Mouse (Mus musculus) kidney, adult 9 months (tissue): ENCODE measurements around the gene Cdc42ep4.
A peak's percentile ranks its signal among the peaks of the same experiment; 100 is the strongest.

Experiments
- DNase-seq: peaks from one replicate; pipeline ENCODE4 v3.0.0; 2022

Cdc42ep4 gene

DNA sequence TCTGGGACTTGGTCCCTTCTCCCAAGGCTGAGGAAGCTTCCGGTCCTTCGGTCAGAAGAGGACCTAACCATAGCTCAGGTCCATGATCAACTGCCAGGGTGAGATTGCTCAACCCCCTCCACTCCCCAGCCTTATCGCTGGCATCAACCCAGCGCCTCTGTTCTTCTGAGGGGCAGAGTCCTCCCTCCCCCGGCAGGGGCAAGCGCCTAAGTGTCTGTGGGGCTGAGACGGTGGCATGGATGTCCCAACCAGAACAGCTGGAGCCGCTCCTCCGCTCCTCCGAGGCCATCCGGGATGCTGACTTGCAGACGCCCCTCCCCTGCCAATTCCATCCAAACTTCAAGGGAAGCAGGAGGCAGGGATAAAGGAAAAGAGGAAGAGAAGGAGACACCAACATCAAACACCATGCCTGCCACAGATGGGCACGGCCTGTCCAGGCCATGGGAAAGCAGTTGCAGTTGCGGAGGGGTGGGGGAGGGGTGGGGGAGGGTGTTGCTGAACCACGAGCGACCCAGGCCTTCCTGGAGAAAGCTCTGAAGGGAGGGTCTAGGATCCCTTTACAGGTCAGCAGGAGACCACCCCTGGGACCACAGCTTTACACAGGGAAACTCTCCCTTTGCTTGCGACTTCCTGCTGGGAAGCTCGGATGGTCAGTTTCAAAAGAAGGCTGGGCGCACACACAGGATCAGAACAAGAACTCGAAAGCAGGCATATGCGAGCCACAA, 2.7 kb downstream of the Cdc42ep4 start:
- DNase-seq: peak; percentile 40

DNA sequence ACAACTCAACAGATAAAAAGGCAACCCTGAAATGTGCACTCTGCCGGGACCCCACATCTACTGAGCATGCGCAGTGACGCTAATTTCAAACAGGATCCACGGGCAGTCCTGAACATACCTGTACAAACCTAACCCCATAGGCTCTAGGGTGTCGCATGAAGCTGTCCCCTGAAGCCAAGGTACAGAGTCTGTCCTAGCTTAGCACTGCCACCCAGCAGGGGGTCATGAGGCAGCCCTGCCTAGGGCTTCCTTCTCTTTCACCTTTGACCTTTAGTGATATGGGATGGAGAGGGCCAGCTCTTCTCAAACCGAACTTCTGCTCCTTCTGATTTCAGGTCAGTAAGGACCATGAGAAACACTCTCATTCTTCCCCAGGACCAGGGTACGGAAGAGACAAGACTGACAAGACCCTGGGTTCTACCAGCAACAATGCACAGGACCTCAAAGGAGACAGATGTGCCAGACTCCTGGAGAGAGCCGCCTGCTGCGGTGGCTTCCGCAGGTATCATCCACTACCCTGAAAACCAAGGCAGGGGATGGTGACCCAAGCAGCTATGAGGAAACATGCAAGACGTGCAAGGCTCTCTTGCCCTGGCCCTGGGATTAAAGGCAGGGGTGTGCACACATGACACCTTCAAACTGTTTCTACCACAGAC, 3.8 kb downstream of the Cdc42ep4 start:
- no peak for DNase-seq

DNA sequence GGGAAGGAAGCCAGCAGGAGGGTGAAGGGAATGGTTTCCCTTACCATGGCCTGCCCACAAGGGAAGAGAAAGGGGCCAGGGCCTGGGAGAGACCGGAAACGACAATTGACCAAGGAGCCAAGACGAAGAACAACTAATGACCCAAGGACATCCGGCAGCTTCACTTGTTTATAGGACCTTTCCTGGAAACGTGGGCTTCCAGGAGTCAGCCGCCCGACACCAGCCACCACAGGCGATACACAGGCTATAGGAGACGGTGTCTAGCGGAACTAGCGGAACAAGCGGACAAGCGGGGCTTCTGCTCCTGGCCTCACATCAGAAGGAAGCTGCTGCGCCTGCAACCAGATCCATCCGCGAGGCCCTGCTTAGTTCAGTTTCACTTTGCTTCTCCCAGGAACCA, 4.6 kb downstream of the Cdc42ep4 start:
- DNase-seq: peak; percentile 73

DNA sequence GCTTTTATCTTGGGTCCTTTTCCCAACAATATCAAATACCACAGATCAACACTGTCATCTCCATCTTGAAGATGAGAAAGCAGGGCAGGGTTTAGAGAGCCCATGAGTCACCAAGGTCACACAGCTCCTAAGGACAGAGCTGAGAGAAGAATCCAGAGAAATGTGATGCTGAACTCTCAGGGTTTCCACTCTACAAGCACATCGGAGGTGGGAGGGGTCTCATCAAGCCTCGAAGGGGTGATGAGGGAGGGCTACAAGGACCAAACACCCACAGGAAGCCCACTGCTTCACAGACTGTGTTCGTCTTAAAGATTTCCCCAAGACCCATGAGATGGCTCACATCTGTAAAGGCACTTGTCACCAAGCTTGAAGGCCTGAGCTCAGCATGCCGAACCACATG, 5.7 kb downstream of the Cdc42ep4 start:
- DNase-seq: no peak

DNA sequence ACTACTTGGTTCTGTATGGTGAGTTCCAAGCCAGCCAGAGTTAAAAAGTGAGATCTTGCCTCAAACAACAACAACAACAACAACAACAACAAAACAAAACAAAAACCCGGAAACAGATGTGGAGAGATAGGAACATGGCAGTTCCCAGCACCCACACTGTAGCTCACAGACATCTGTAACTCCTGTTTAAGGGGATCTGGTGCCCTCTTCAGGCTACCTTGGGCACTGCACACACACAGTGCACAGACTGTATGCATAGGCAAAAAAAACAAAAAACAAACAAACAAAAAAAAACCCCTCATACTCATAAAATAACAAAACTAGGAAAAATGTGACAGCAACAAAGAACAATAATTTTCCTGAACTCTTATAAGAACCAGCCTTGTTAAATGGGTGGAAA, 8.7 kb downstream of the Cdc42ep4 start:
- no peak for DNase-seq

DNA sequence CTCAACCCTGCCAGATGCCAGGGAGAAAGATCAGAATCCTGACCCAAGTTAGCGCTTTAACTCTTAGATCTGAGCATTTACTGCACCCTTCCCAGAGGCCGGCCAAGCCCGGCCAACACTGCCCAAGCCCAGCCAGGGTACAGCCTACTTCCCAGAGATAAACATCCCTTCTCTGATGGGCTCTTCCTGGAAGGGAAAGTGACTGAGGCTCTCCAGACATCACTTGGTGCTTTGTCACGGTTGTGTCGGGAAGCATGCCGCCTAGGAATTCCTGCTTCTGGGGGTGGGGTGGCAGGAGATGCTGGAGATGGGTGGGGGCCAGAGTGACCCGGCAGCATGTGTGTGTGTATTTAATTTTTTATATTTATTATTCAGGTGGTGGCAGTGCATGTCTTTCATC, 11.6 kb downstream of the Cdc42ep4 start:
- DNase-seq: peak; percentile 31

DNA sequence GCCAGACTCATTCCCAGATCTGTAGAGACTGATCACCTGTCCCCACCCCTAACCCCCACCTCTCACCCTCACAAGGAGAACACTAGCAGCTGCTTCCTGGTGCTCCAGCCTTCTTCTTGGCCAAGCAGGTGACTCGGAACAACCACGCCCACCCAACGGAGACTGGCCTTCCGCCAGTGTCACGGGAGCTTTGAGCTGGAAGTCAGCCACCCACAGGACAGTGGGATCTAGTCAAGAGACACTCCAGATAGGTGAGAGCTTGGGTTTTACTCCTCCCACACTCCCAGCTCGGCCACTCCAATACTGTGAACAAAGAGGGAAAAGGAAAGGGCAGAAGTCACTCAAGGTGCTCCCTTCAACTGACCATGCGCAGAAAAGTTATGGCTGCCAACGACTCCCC, 12.5 kb downstream of the Cdc42ep4 start:
- peak; percentile 92 for DNase-seq

DNA sequence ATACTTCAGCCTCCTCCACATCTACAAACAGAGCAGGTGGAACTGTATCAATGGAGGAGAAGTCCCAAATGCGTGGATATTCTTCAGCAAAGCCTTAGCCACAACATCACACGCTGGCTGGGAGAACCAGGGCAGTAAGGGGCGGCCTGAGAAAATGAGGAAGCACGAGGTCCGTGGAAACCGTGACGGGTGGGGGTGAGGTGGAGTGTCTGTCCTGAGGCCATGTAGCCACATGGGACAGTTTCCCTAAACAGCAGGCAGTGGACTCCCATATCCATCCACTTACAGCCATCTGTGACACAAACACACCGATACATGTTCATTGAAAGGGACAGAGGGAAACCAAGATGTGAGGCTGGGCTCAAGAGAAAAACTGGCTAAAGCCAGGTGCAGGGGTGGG, 13.8 kb downstream of the Cdc42ep4 start:
- DNase-seq: no peak

DNA sequence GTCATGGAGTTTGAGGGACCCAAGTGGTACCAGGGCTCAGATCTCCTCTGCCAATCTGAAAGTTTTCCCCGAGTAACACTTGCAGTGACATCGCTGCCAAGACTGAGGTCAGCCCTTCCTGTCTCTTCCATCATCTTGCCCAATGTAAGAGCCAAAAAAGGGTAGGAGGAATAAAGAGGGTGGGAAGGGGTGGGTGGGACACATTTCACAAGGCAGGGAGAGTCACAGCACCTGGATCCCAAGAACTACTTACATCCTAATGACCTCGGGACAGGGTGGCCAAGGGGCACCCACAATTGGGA, 14.2 kb downstream of the Cdc42ep4 start:
- no peak for DNase-seq

DNA sequence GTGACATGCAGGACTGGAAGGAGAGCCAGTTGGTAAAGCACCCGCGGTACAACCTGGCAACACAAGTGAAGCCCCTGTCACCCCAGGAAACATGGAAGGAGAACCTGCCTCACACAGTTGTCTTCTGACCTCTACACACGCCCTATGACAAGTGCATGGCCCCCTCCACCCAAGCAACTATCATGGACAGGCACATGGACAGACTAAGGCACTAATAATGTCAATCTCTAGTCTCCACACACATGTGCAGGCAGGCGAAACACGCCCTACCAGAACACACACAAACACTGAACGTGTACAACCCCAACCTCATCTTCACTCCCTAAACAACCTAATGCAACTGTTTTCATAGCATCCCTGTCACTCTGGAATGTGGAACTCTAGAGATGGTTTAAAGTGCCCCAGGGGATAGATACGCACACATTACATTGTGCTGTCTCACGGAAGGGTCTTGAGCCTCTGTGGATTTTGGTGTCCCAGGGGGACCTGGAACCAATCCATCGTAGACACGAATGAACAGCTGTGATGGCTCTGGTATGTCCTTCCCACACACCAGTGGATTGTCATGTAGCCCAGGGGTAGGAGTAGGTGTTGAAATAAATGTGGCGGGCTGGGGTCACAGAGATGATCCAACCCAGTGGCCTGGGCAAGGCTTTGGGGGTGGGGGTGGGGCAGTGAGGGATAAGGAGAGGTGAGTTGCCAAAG, 14.7 kb downstream of the Cdc42ep4 start:
- no peak for DNase-seq

DNA sequence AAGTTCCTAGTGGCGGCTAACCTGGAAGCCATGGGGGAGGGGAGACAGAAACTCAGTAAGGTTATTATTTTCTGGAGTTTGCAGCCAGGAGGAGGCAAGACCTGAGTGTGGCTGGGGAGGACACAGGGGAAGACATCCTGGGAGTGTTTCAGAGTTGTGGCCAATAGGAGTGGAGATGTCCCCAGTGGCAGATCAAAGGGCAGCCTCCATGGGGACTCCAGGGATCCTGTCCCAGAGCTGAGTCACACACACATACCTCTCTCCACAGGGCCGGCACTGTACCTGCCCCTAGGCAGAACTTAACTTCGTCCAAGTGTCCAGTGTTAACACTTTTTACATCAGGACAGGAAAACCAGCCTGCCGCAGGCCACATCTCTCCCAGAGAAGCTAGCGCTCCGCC, 16.5 kb downstream of the Cdc42ep4 start:
- DNase-seq: peak; percentile 59

DNA sequence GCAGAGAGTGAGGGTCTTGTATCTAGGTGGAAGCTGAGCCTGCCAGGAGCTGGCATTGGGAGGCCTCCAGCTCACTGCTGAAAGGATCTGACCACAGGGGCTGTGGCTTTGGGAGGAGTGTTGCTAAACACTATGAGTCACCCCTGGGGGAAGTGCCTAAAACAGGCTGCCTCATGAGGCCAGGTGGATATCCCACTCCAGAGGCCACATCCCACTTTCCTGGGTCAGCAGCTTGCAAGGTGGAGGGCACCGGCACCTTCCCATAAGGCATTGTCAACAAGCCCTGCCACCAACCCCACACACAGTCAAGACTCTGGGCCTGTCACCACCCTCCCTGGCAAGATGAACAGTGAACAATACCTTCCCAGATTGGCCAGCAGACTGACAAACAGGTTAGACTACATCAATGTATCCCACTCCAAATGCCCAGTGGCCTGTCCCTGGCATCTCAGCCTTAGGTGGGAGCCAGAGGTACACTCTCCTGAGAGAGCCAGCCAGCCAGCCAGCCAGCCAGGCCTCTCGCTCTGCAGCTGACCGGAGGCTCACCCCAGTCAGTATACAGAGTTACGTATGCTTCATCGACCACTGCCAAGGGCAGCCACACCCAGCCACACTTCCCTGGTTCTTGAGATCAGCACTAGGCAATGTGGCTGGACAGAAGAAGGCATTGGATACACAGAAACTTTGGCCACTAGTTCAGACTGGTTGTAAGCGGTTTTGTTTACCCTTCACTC, 17.9 kb downstream of the Cdc42ep4 start:
- peak; percentile 52 for DNase-seq

DNA sequence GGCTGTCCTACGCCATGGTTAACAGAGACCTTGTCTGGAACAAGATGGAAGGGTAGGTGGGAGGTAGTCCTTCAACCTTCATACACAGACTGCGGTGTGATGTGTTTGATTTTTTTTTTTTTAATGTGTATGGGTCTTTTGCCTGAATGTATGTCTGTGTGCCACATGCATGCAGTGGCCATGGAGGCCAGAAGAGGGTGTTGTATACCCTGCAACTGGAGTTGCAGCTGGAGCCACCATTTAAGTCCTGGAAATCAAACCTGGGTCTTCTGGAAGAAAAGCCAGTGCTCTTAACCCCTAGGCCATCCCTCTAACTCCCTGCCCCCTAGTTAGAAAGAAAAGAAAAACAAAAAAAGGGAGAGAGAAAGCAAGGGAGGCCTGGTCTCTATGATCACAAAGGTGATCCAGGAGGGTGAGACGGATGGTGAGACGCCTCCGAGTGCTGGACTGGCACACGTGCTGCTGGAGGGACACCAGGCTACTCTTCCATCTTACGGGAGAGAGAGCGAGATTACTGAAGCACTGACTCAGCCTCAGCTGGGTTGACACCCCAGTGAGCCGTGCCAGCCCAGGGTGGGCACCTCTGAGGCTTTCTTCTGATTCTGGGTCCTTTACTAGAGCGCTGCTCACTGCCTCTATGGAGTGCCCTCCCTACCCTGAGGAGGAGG, 19.6 kb downstream of the Cdc42ep4 start:
- DNase-seq: no peak

DNA sequence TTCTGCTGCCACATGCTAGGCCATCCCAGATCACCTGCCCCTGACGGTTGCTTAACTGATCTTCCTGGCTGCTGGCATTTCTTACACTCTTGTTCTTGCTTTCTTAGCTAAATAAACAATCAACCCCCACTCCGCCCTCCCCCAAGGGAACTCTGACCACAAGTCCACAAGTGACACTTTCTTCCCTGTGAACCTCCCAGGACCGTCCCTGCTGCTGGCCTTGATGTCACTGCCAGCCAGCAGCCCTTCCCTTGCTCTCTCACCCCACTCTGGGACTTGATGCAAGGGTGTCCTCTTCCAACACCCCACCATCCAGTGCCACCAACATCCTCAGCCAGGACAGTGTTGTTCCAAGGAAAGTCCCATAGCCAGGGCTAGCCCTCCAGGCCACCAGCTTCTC, 20.8 kb downstream of the Cdc42ep4 start:
- peak; percentile 42 for DNase-seq

DNA sequence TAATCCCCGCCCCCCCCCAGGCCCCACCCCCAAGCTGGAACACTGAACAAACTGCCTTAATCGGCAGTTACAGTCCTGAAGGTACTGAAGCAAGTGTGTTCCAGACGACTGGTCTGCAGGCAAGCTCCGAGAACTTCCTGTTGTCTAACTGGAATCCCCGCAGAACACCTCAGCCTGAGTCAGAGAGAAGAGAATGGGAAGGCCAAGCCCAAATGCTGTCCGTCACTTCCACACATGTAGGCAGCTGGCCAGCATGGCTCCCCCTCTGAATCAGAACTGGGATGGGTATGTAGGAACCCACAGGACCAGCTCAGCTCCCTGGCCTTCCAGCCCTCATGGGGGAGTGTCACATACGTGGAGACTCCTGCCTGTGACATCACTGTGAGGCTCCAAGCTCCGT, 21.8 kb downstream of the Cdc42ep4 start:
- DNase-seq: no peak

DNA sequence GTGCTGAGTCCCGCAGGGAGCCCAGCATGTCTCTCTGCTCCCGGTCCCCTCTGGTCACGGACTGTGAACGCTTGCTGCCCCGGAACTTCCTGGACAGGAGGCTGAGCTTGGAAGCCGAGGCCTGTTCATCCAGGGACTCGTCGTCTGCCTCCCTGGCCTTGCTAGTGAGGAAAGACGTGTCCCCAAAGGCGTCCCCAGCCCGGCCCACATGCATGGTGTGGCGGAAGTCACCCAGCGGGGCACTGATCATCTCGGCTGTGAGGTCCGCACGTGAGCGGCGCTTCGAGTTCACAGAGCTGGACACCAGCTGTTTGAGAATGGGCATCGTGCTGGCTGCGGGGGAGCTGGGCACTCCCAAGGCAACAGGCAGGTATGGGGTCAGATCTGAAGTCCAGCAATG, 22.4 kb downstream of the Cdc42ep4 start:
- DNase-seq: no peak

DNA sequence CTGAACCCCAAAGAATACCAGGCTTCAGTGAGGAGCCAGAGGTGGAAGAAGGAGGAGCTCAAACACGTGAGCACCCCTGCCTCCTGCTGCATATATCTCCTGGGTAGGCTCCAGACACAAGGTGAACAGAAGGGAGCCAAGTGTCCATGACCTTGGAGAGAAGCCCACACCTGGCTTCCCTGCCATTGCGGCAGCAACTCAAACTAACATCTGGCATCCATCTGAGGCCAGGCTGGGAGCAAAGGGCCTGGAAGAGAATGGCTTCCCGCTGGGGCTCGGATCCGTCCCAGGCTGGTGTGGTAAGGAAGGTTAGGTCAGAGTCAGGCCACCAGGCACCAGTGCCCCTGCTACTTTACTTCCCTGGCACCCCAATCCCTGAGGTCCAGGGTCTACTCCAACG, 23.7 kb downstream of the Cdc42ep4 start:
- no peak for DNase-seq

DNA sequence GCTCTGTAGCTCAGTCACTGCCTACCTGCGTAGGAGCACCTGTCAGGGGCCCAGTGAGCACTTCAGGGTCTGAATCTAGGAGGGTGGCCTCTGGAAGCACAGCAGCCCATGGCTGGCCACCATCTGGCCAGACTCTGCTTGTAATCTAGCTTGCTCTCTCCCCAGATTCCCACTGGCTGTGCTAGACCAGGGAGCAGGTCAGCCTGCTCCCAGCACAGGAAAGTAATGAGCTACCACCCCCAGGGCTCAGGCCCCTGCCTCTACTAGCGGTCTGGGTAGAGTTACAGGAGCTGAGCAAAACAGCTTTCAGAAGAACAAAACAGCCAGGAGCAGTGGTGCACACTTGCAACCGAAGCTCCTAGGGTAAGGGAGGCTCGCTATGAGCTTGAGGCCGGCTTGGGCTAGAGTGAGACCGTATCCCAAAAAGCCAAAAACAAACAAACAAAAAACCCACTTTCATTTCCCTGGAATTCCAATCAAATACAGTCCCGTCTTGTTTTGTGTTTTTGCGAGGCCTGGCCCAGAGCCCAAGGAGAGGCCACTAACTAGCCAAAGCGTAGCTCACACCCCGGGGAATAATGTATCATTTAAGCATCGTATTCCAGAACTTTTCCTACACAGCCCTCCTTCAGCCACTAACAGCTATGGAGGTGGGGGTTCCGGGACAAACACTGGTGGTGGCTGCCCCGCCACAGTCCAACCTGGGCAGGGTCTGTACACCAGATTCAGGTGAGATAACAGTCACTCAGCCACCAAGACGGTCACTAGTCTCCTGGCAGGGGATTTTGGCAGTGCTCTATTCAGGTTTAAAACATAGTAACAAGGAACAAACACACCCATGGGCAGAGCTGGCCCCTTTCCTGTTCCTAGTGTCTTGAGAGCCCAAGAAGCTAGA, 24.4 kb downstream of the Cdc42ep4 start:
- no peak for DNase-seq

DNA sequence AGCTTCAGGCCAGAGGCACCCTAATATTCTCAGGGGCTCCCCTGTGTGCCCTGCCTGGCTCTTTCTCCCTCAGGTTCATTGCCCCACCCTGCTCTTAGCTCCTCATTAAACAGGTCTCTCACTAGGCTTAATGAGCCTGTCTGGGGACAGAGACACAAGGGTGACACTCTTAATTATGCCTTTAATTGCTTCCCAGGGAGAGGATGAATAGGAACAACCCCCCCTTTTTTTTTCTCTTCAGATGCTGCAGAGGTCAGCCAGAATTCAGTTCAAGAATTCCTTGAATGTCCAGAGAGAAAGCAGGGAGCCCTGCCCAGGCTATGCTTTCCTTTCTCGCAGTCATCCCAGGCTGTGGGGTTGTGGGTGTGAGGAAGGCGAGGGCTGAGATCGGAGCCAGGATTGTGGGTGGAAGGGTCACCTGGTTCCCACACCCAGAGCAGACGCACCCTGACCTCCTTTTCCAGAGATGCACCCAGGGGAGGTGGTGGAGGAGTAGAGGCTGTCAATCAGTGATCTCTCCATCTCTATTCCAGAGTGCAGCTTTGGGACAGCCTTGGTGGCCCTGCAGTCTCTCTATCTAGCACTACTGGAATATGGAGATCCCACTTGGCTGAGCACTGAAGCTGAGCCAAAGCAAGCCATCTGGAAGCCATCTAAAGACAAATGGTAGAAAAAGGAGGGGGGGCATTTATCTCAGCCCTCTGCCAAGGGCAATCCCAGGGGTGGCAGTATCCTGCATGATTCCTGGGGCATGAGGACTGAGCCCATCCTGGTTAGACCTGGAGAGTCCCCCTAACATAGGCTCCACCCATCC, 26.2 kb downstream of the Cdc42ep4 start:
- no peak for DNase-seq

DNA sequence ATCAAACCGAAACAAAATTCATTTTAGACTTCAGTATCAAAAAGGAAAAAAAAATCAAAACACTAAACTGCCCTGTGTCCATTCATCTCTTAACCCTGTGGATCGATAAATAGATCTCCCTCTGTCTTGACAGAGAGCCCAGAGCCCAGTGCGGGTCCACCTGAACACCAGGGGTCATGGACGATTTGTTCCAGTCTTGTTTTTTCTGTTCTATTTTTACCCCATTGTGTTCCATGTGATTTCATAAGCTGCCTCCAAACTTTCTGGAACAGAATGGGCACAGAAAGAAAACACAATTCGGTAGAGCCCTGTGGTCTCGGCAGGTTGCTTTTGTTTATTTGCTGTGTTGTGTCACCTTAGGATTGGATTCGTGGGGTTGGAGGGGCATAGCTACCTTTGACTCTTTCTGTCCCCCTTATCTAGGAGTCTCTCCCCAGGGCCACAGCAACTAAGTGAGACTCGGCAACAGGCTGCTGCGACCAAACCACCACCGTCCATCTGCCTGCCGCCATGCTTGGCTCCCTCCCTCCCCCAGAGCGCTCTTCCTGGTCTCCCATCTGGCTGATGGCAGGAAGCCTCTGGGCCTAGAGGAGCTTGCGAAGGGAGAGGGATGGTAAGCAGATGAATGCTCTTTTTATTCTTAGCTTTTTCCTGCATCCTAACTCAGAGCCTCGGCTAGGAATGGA, 29.1 kb downstream of the Cdc42ep4 start:
- no peak for DNase-seq
